Mouse (Mus musculus) fibroblast of lung, adult 2 months (primary cell): ENCODE measurements at regions not wholly inside any gene's neighbourhood (a gene's known extent, or its start where the extent isn't known, plus 50 kb on each side); places are given as distances from the start of the nearest gene placed in this dataset.

Source experiments
- DNase-seq: peaks from one replicate; pipeline ENCODE4 v3.0.0-alpha.2; 2011; ENCODE audit warnings: low read depth

DNA sequence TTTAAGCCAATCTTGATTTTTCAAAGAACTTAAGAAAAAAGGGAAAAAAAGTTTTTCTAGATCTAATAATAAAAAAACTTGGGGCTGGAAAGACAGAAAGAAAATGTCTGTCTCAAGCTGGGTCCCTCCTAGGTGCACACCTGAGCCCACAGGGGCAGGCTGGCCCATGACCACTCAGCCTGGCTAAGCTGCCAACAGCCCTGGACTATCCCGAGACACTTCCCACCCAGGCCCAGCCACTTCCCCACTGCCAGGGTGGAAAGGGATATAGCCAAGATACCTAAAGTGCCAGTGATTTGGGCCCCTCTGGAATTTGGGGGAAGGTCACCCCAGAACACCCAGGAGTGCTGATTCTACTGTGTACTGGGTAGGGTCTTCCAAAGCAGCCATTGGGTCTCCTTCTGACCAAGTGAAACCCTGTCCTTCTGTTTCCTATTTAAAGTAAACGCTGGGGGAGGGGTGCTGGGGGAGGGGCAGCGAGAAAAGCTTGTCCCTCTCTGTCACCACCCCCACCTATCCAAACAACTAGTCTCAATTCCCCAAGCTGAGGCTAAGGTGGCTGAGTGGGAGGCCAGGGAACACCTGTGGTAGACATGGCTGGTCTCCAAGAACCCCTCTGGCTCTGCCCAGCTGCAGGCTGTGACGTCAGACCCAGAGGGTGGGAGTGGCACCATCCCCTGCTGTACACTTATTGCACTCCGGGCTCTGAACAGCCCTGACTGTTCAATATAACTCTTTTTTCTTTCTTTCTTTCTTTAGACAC is 62.6 kb downstream of the Mcfd2 start:
- DNase-seq = no peak

DNA sequence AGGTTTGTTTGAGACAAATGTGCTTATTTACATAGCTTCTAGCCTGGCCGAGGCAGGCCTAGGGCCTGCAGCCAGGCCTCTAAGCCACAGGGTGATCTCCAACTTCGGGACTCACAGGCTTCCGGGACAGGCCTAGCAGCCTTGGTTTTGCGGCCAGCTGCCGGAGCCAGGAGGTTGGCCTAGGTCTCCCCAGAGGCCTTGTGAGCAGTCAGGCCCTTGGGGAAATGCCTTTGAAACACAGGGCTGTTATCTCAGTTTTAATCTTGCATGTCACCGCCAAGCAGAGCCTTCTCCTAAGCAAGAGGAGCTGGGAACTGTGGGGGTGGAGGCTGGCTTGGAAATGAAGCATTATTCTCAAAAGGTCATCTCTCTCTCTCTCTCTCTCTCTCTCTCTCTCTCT is 63.2 kb downstream of the Mcfd2 start:
- DNase-seq = peak; percentile 96

DNA sequence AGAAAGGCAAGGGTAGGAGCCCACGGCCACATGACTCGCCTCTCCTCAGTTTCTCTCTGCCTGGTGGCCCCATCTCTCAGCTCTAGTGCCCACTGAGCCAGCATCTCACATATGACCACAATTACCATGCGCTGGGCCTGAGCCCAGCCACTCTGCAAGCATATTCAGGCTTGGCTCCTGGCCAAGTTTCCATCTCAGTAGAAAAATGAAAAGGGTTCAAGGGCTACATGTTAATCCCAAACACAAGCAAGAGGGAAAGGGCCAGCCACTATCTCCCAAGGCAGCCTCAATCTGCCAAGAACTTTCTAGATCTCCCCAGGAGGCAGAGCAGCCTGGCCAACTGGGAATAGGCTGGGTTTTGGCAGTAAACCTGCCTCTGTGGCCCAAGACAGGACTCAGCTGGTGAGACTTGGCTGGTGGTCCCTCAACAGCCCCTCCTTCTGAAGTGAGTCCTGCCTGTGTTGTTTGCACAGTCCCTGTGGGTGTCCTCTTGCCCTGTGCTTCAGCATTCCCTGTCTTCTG is 65.0 kb downstream of the Mcfd2 start:
- peak; percentile 84 for DNase-seq

DNA sequence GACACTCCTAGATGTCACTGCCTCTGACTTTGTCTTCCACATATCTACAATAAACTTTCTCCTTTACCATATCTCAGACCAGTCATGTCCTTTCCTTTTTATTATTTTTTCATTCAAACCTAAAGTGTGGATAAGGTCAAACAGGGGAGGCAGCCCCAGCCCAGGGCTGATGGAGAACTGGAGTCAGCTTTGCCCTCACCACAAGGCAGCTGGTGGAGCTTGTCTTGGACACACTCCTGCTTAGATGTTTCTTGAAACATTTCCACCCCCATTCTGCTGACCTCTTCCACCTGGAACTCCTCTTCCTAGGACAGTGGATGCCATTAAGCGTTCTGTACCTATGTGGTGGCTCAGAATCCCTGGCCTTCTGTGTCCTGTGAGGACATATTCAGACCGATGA is 65.6 kb downstream of the Mcfd2 start:
- no peak for DNase-seq

DNA sequence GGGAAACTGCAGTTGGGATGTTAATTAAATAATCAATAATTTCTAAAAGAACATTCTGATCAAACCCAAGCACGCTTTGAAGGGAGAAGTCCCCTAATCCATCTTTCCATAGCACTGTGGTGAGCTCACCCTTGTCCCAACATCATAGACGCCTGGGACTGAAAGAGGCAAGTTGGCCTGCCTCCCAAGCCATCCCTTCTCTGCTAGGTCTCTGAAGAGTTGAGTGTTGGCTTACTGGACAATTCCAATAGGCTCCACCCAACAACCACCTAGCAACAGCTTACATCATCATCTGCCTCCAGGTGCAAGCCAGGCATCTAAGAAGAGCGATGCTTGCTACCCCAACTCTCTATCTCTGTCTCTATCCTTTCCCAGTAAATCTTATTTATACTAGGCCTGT is 66.6 kb downstream of the Mcfd2 start:
- DNase-seq = no peak

DNA sequence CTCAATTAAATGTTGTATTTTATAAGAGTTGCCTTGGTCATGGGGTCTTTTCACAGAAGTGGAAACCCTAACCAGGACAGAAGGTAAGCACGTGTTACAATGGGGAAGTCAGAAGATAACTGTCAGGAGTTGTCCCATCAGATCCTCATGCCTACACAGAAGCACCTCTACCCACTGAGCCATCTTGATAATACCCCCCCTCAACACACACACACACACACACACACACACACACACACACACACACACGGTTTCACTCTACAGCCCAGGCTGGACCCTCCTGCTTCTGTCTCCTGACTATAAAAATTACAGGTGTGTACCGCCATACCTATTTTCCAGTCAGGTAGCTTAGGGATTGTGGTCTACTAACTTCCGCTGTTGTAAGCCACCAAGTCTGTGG is 68.3 kb downstream of the Mcfd2 start:
- DNase-seq = no peak

DNA sequence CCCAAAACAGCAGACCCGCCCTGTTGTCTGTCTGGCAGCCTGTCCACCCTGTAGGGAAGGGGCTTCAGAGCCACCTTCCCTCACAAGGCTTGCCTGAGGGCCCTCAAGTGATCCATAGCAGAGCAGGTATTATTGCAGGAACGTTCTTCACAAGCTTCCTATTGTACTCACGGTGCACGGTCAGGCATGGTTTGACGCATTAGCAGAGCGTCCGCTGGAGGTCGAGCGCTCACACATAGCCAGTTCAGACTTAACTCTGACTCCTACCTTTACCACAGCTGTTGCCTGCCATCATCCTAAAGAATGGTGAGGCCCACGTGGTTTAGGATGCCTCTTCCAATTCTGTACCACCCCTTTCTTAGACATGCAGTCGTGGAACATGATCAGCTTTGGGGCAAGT is 71.1 kb downstream of the Mcfd2 start:
- no peak for DNase-seq

DNA sequence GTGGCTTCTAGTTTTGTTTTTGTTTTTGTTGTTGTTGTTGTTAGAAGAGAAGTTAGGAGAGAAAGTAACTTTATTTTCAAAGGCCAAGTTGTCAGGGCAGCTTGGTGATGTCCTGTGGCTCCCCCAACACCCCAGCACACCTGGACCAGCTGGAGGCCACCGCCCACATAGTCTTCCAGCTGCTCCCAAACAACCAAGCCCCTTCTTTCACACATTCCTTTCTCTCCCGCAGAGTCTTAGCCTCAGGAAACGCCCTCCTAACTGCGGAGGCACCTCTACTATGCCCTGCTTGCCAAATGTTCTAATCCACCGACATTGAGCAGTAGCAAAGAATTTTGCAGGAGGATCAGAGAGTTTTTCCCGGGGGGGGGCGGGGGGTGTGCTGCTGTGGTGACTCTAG is 72.3 kb downstream of the Mcfd2 start:
- no peak for DNase-seq

DNA sequence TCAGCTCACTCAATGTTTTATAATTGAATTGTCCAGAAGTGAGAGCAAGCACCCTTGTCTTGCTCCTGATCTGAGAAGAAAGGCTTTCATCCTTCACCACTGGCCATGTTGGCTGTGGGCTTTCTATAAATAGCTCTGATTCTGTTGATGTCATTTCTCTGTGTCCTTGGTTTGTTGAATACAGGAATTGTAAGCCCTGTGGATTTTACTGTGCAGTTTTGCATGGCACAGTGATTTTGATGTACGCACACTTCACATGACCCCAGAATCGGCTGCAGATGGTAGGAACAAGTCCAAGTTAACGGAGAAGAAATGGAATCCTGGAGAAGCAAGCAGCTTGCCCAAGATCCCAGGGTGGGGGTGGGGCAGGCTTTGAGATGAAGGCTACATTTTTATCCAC is 76.1 kb downstream of the Mcfd2 start:
- DNase-seq = no peak
